Mouse (Mus musculus): ENCODE results near the gene Ubqln5. TPM values are rescaled to one million over a fixed set of nuclear protein-coding genes. Genes with fewer than 3 reads are reported as not detected.

Ubqln5 gene
- not detected in 2 replicates for polyA plus RNA-seq (2015; fragmentation: Nextera tagmentation; extraction: Ambion mirVana)

GRCm38 (mm10) chr7:104129726-104130125, at the start of gene Ubqln5:
Gene Ubqln5, minus strand, starts transcription at chr7:104129826.
- no peaks in the 10 kb centered on the region for H3K36me3 ChIP-seq (ENCODE audit: poor library complexity, severe bottlenecking)
- no peaks in the 10 kb centered on the region for H3K4me1 ChIP-seq
- H3K4me3 ChIP-seq: no peak within 1 kb of the TSS
- no peak for ATAC-seq
- no peaks in the 10 kb centered on the region for H3K27me3 ChIP-seq
- H3K9ac ChIP-seq: no peak within 1 kb of the TSS
- H3K9me3 ChIP-seq (replicated peaks): peaks cover 5% of the 10 kb centered on the region; the same call in 1 of the 2 replicates
- no peak within 1 kb of the TSS for H3K4me2 ChIP-seq
- no peak within 1 kb of the TSS for H3K27ac ChIP-seq
- WGBS: 95% methylated on average over 5 of the region's 5 CpGs

DNA sequence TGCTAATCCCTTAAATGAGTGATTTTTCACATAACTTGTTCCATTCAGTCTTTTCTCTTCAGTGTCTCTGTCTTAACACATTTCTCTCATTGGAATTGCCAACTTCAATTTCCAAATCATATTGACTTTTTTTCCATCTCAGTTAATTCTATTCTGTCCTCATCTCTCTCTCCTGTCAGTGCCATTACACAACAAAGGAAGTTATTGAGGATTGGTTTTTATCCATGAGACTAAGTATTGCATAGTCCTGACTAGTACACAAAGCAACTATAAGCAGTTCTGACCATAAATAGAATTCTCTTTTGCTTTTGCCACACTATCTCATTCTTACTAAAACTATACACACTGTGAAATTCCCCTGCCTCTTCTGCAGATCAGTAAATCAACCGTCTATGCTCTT, 49.4 kb upstream of the Ubqln5 start:
- Histone ChIP-seq H3K27me3 (no peaks in the 10 kb centered on the region), H3K4me3 (no peak overlapping the region), H3K27ac (no peak overlapping the region), H3K4me1 (no peaks in the 10 kb centered on the region), H3K36me3 (ENCODE audit: poor library complexity, severe bottlenecking) (no peaks in the 10 kb centered on the region), H3K9ac (no peak overlapping the region), H3K9me3 (replicated peaks) (no peaks in the 10 kb centered on the region), H3K4me2 (no peak overlapping the region)
- WGBS: 80% methylated on average over 1 of the region's 1 CpGs
- ATAC-seq: no peak

- H3K4me2 ChIP-seq: no peak overlapping the region
- no peaks in the 10 kb centered on the region for H3K27me3 ChIP-seq
- ATAC-seq: no peak
- no peak overlapping the region for H3K4me3 ChIP-seq
- no peaks in the 10 kb centered on the region for H3K9me3 ChIP-seq (replicated peaks)
- H3K9ac ChIP-seq: no peak overlapping the region
- no peak overlapping the region for H3K27ac ChIP-seq
- no peaks in the 10 kb centered on the region for H3K4me1 ChIP-seq
- 52% methylated on average over 5 of the region's 5 CpGs for WGBS
- H3K36me3 ChIP-seq (ENCODE audit: poor library complexity, severe bottlenecking): no peaks in the 10 kb centered on the region
Observed at GRCm38 (mm10) chr7:104178422-104179054, 48.9 kb upstream of the Ubqln5 start.

DNA sequence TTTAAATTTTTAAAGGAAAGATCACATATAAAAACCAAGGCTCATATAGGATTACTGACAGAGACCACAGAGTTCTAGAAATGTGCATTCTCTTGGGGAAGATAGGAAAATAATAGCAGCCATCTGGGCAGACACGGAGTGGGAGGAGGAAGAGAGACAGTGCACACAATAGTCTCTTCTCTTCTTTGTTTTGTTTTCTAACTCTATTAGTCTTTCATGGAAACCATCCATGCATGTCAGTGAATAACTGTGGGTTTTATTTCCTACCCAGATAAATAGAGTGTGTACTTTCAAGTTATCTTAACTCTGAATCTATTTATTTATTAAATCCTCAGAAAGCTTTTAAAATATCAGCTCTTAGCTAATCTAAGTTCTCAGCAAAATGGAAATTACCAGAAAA, 45.5 kb upstream of the Ubqln5 start:
- WGBS: 25% methylated on average over 1 of the region's 1 CpGs
- Histone ChIP-seq H3K4me2 (no peak overlapping the region), H3K27ac (no peak overlapping the region), H3K9me3 (replicated peaks) (no peaks in the 10 kb centered on the region; the same call in 1 of the 2 replicates), H3K4me3 (no peak overlapping the region), H3K9ac (no peak overlapping the region), H3K27me3 (no peaks in the 10 kb centered on the region), H3K36me3 (ENCODE audit: poor library complexity, severe bottlenecking) (no peaks in the 10 kb centered on the region), H3K4me1 (no peaks in the 10 kb centered on the region)
- no peak for ATAC-seq

DNA sequence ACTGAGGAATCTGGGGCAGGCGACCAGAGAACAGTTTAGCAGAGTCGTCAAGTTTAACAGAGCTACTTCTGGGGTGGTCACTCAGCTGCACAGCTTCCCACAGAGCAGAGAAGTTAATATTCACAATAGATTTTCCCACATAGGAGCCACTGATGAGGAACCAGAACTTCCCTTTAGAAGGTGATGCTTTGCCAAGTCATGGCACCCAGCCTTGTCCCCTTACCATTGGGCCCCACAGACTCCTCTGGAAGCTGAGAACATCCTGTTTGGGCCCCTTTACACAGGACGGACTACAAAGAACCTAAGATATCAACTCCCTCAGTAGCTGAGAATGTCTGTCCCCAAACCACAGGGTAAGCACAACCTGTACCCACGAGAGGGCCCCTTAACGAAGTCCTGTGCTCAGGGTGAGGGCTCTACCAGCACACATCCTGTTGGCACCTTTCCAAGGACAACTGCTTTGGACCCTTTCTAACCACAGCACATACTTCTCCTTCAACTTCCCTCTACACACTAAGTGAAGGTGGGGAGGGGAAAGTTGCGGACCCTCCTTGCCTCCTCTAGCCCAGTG, 40.1 kb upstream of the Ubqln5 start:
- Histone ChIP-seq H3K27me3 (no peaks in the 10 kb centered on the region), H3K27ac (no peak overlapping the region), H3K4me2 (no peak overlapping the region), H3K36me3 (ENCODE audit: poor library complexity, severe bottlenecking) (no peaks in the 10 kb centered on the region), H3K9me3 (replicated peaks) (no peaks in the 10 kb centered on the region; the same call in 1 of the 2 replicates), H3K4me3 (no peak overlapping the region), H3K4me1 (no peaks in the 10 kb centered on the region), H3K9ac (no peak overlapping the region)
- ATAC-seq: no peak
- 85% methylated on average over 6 of the region's 6 CpGs for WGBS

- no peaks in the 10 kb centered on the region for H3K4me1 ChIP-seq
- no peak overlapping the region for H3K4me3 ChIP-seq
- no peak overlapping the region for H3K4me2 ChIP-seq
- H3K27me3 ChIP-seq: no peaks in the 10 kb centered on the region
- H3K9ac ChIP-seq: no peak overlapping the region
- H3K9me3 ChIP-seq (replicated peaks): no peaks in the 10 kb centered on the region; the same call in 1 of the 2 replicates
- no peak overlapping the region for H3K27ac ChIP-seq
- H3K36me3 ChIP-seq (ENCODE audit: poor library complexity, severe bottlenecking): no peaks in the 10 kb centered on the region
- ATAC-seq: no peak
- 91% methylated on average over 6 of the region's 6 CpGs for WGBS
Observed at GRCm38 (mm10) chr7:104167105-104167504, 37.5 kb upstream of the Ubqln5 start.

DNA sequence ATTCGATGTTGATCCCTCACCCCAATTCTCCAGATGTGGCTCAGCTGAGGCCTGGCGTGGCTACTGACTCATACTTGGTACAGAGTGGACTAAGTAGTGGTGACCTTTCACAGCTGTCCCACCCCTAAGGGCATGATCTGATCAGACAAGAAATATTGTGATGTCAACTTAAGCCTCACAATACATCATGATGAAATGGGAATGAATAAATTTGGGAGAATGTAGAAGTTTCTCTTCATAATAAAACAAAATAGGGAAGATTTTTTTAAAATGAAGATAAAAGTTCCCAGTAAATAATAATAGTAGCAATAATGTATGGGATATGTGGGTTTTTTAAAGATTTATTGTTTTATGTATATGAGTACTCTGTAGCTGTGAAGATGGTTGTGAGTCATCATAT, 20.8 kb upstream of the Ubqln5 start, which contains the start of gene Ubqlnl:
Ubqlnl (minus strand) TSS at position 101 of the 400 bp plus-strand sequence.
- H3K27me3 ChIP-seq: no peaks in the 10 kb centered on the region
- H3K9ac ChIP-seq: no peak within 1 kb of the TSS
- 92% methylated on average over 2 of the region's 2 CpGs for WGBS
- H3K36me3 ChIP-seq (ENCODE audit: poor library complexity, severe bottlenecking): no peaks in the 10 kb centered on the region
- H3K9me3 ChIP-seq (replicated peaks): no peaks in the 10 kb centered on the region
- no peak for ATAC-seq
- no peak within 1 kb of the TSS for H3K4me3 ChIP-seq
- no peak within 1 kb of the TSS for H3K27ac ChIP-seq
- no peak within 1 kb of the TSS for H3K4me2 ChIP-seq
- H3K4me1 ChIP-seq: no peaks in the 10 kb centered on the region

DNA sequence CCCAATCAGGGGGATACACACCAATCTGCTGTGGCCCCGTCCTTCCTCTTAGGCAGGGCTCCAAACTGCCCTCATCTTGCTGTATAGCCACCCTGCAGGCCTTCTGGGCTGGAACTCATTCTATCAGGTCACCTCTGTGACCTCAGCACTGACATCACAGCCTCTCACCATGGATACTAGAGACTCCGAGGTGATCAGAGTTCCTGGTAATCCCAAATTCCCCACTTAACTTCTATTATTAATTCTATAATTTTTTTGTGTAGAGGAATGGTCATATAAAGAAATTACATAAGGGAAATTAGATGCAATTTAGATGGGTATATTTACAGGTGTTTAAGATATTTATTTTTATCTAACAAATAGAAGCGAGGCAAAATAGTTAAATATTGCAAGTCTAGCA, 13.6 kb upstream of the Ubqln5 start, which contains the start of gene Ubqln3:
Ubqln3 (minus strand) TSS at position 101 of the 400 bp plus-strand sequence.
- 75% methylated on average over 3 of the region's 3 CpGs for WGBS
- Histone ChIP-seq H3K4me2 (no peak within 1 kb of the TSS), H3K4me3 (no peak within 1 kb of the TSS), H3K36me3 (ENCODE audit: poor library complexity, severe bottlenecking) (no peaks in the 10 kb centered on the region), H3K27ac (no peak within 1 kb of the TSS), H3K9me3 (replicated peaks) (no peaks in the 10 kb centered on the region; the same call in 1 of the 2 replicates), H3K27me3 (no peaks in the 10 kb centered on the region), H3K9ac (no peak within 1 kb of the TSS), H3K4me1 (no peaks in the 10 kb centered on the region)
- ATAC-seq: no peak

GRCm38 (mm10) chr7:104137305-104137704, 7.7 kb upstream of the Ubqln5 start, which contains the start of gene Olfr643:
Gene Olfr643, minus strand, starts transcription at chr7:104137405.
- no peak within 1 kb of the TSS for H3K27ac ChIP-seq
- no peak for ATAC-seq
- no peak within 1 kb of the TSS for H3K4me2 ChIP-seq
- no peaks in the 10 kb centered on the region for H3K27me3 ChIP-seq
- H3K4me1 ChIP-seq: no peaks in the 10 kb centered on the region
- WGBS: 86% methylated on average over 5 of the region's 5 CpGs
- no peaks in the 10 kb centered on the region for H3K36me3 ChIP-seq (ENCODE audit: poor library complexity, severe bottlenecking)
- no peak within 1 kb of the TSS for H3K4me3 ChIP-seq
- H3K9ac ChIP-seq: no peak within 1 kb of the TSS
- H3K9me3 ChIP-seq (replicated peaks): no peaks in the 10 kb centered on the region

DNA sequence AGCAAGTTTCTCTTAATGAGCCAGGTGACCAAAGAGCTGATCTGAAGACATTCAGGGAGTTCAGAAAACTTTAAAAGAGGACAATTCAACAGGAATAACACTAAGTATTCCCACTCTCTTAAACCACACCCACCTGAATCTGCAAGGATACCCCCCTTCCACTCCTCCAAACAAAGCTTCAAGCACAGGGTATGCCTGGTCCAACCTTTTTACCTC, 25.0 kb downstream of the Ubqln5 start, which contains the start of gene Olfr646:
Olfr646 (plus strand) TSS at position 117 of the 216 bp plus-strand sequence.
- Histone ChIP-seq H3K4me3 (no peak within 1 kb of the TSS), H3K9me3 (replicated peaks) (no peaks in the 10 kb centered on the region), H3K9ac (no peak within 1 kb of the TSS), H3K27ac (no peak within 1 kb of the TSS), H3K4me2 (no peak within 1 kb of the TSS), H3K4me1 (no peaks in the 10 kb centered on the region), H3K36me3 (ENCODE audit: poor library complexity, severe bottlenecking) (no peaks in the 10 kb centered on the region), H3K27me3 (no peaks in the 10 kb centered on the region)
- no peak for ATAC-seq

GRCm38 (mm10) chr7:104103913-104104756, 25.5 kb downstream of the Ubqln5 start:
- Histone ChIP-seq H3K9ac (no peak overlapping the region), H3K4me2 (no peak overlapping the region), H3K27ac (no peak overlapping the region), H3K9me3 (replicated peaks) (no peaks in the 10 kb centered on the region), H3K36me3 (ENCODE audit: poor library complexity, severe bottlenecking) (no peaks in the 10 kb centered on the region), H3K4me1 (no peaks in the 10 kb centered on the region), H3K4me3 (no peak overlapping the region), H3K27me3 (no peaks in the 10 kb centered on the region)
- 61% methylated on average over 4 of the region's 4 CpGs for WGBS
- ATAC-seq: no peak

DNA sequence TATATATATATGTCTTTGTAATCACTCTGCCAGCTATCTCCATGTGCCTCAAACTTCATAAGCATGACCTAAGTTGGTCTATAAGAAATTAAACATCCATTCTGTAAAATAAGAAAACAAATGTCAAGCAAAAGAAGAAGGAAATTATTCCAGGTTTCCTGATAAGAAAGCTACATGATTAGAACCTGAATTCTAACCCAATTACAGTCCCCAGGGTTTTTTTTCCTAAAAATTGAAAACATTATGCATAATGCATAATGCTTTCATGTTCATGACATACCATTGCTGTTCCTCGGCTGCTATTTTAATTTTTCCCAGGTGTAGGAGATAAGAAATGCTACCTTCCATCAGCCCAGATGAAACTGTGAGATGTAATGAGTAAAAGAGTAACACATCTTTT, 44.3 kb downstream of the Ubqln5 start, which contains the start of gene Olfr645:
Olfr645 (minus strand) TSS at position 101 of the 400 bp plus-strand sequence.
- Histone ChIP-seq H3K4me2 (no peak within 1 kb of the TSS), H3K27me3 (no peaks in the 10 kb centered on the region), H3K4me3 (no peak within 1 kb of the TSS), H3K27ac (no peak within 1 kb of the TSS), H3K4me1 (no peaks in the 10 kb centered on the region), H3K9ac (no peak within 1 kb of the TSS), H3K36me3 (ENCODE audit: poor library complexity, severe bottlenecking) (no peaks in the 10 kb centered on the region), H3K9me3 (replicated peaks) (no peaks in the 10 kb centered on the region)
- 90% methylated on average over 1 of the region's 1 CpGs for WGBS
- ATAC-seq: no peak
